Mouse (Mus musculus) thymus, adult 2 months (tissue): ENCODE data around the gene Slc43a2.

Experiments used
- CTCF ChIP-seq: fragments of 200-500 bp; IDR thresholded peaks from 2 replicates; pipeline ENCODE4 v1.5.1; 2012; ENCODE audit warnings: mild to moderate bottlenecking, control low read depth, low read length, moderate library complexity, borderline replicate concordance; ENCODE audit not compliant: control insufficient read depth, poor library complexity, insufficient read depth; ENCODE audit errors: extremely low read depth
- POLR2A ChIP-seq: fragments of 200-500 bp; IDR thresholded peaks from 2 replicates; pipeline ENCODE4 v1.6.1; 2012; ENCODE audit warnings: mild to moderate bottlenecking, low read length, control low read depth, moderate library complexity; ENCODE audit not compliant: control insufficient read depth, poor library complexity, insufficient read depth; ENCODE audit errors: extremely low read depth

- TF ChIP-seq CTCF: no peak
- no peak for TF ChIP-seq POLR2A
Measured at GRCm38 (mm10) chr11:75551961-75552441, 20.5 kb downstream of the Slc43a2 start.
